Mouse (Mus musculus) hindbrain, embryonic 16.5 days (tissue): ENCODE measurements at regions not wholly inside any gene's neighbourhood (a gene's known extent, or its start where the extent isn't known, plus 50 kb on each side); places are given as distances from the start of the nearest gene placed in this dataset.

Experiments used
- ATAC-seq: fragments of 200-750 bp; cut with Nextera tagmentation; 2 replicates; pipeline ENCODE4 v1.8.0; 2017; ENCODE audit warnings: moderate TSS enrichment, moderate library complexity
- H3K27ac ChIP-seq: fragments of 300-500 bp; sonication (generic); 2 replicates; pipeline ENCODE4 v1.5.1; 2014; ENCODE audit warnings: low read depth, mild to moderate bottlenecking, control low read depth, low read length, moderate library complexity
- H3K27me3 ChIP-seq: fragments of 300-500 bp; sonication (generic); replicated peaks from 2 replicates; pipeline ENCODE4 v1.6.1; 2014; ENCODE audit warnings: low read length; ENCODE audit not compliant: control insufficient read depth, insufficient read depth
- H3K36me3 ChIP-seq: fragments of 300-500 bp; sonication (generic); 2 replicates; pipeline ENCODE4 v1.6.1; 2014; ENCODE audit warnings: mild to moderate bottlenecking, low read length, moderate library complexity, mixed read lengths; ENCODE audit not compliant: control insufficient read depth, insufficient read depth
- H3K4me1 ChIP-seq: fragments of 300-500 bp; sonication (generic); 2 replicates; pipeline ENCODE4 v1.6.1; 2014; ENCODE audit warnings: low read depth, low read length; ENCODE audit not compliant: control insufficient read depth, insufficient read depth
- H3K4me2 ChIP-seq: fragments of 300-500 bp; sonication (generic); 2 replicates; pipeline ENCODE4 v1.6.1; 2014; ENCODE audit warnings: mild to moderate bottlenecking, low read length, control low read depth, moderate library complexity
- H3K4me3 ChIP-seq: fragments of 300-500 bp; sonication (generic); 2 replicates; pipeline ENCODE4 v1.5.1; 2014; ENCODE audit warnings: mild to moderate bottlenecking, low read length, control low read depth, moderate library complexity
- H3K9ac ChIP-seq: fragments of 300-500 bp; sonication (generic); 2 replicates; pipeline ENCODE4 v1.6.1; 2014; ENCODE audit warnings: low read depth, mild to moderate bottlenecking, control low read depth, low read length, moderate library complexity
- H3K9me3 ChIP-seq: fragments of 300-500 bp; sonication (generic); 2 replicates; pipeline ENCODE4 v1.6.1; 2014; ENCODE audit warnings: mild to moderate bottlenecking, low read length, moderate library complexity; ENCODE audit not compliant: control insufficient read depth
- WGBS: fragments of 180-500 bp; shearing (Covaris S2); extraction: QIAGEN DNeasy Blood & Tissue Kit; methylation state at CpG from one replicate; pipeline ENCODE4 v1.1.7; 2014; 5-methylcytosine and 5-hydroxymethylcytosine counted together

DNA sequence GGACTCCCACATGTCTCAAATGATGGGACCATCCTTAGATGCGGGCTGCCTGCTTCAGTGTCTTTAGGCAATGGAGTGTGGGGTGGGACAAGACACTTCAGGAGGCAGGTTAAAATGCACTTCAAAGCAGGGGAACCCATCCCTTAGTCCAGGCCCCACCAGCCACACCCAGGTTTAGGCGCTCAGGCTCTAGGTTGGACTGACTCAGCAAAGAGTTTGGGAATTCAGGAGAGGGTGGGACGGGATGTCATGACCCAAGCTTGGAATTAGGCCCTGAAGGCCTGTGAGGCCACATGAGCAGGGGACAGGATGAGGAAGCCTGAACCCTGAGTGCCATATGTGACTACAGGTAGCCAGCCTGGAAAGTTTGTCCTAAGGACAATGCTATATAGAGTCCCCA lies 85.6 kb upstream of the Nkx1-1 start:
- Histone ChIP-seq H3K4me3 (no peak overlapping the region), H3K27me3 (no peaks in the 10 kb centered on the region; the same call in 1 of the 2 replicates), H3K27ac (no peak overlapping the region), H3K9me3 (no peaks in the 10 kb centered on the region), H3K4me1 (peaks cover 5% of the 10 kb centered on the region; the same call in 1 of the 2 replicates), H3K9ac (no peak overlapping the region), H3K36me3 (no peaks in the 10 kb centered on the region), H3K4me2 (no peak overlapping the region)
- no peak for ATAC-seq
- 78% methylated on average over 3 of the region's 3 CpGs for WGBS

DNA sequence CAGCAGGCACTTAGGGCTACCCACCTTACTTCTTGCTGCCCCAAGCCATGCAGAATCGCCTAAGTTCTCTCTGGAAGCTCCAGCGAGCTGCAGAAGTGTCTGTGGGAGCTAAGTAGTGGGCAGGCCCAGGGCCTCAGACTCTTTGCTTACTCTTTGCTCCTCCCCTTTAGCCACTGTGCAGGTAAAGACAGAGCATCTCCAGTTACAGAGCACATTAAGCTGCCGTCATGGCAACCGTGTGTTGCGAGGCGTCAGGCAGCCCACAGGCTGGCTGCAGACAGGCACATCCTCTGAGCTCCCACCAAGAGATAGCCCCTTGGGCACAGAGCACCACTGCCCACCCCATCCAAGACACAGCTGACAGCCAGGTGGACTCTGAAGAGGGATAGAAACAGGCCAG lies 85.1 kb upstream of the Nkx1-1 start:
- no peak overlapping the region for H3K9ac ChIP-seq
- H3K36me3 ChIP-seq: no peaks in the 10 kb centered on the region
- ATAC-seq: peak; percentile 67
- no peak overlapping the region for H3K27ac ChIP-seq
- peaks cover 3% of the 10 kb centered on the region for H3K27me3 ChIP-seq
- no peak overlapping the region for H3K4me2 ChIP-seq
- H3K9me3 ChIP-seq: no peaks in the 10 kb centered on the region
- 28% methylated on average over 6 of the region's 6 CpGs for WGBS
- H3K4me1 ChIP-seq: peaks cover 5% of the 10 kb centered on the region; the same call in 1 of the 2 replicates
- H3K4me3 ChIP-seq: no peak overlapping the region

DNA sequence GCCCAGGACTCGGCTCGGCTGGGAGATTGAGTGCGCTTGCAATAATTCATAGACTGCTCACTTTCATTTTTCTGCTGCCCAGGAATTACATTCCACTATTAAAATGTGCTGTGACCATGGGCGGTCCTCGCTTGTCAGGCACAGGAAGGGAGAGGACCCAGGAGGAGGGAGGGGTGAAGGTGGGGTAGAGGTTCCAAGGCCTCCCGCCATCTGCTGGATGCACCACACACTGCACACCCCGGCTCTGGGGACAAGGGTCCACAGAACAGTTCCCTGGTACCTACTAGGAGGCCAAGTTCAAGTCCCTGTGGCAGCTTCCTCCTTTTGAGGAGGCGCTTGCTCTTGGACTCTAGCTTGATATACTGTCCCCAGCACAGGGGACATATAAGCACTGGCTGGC lies 83.8 kb upstream of the Nkx1-1 start:
- H3K9ac ChIP-seq: no peak overlapping the region
- H3K4me1 ChIP-seq: peaks cover 6% of the 10 kb centered on the region
- H3K27ac ChIP-seq: no peak overlapping the region
- H3K27me3 ChIP-seq: peaks cover 8% of the 10 kb centered on the region
- no peak for ATAC-seq
- H3K9me3 ChIP-seq: no peaks in the 10 kb centered on the region
- no peak overlapping the region for H3K4me3 ChIP-seq
- no peak overlapping the region for H3K4me2 ChIP-seq
- no peaks in the 10 kb centered on the region for H3K36me3 ChIP-seq
- 65% methylated on average over 8 of the region's 8 CpGs for WGBS

DNA sequence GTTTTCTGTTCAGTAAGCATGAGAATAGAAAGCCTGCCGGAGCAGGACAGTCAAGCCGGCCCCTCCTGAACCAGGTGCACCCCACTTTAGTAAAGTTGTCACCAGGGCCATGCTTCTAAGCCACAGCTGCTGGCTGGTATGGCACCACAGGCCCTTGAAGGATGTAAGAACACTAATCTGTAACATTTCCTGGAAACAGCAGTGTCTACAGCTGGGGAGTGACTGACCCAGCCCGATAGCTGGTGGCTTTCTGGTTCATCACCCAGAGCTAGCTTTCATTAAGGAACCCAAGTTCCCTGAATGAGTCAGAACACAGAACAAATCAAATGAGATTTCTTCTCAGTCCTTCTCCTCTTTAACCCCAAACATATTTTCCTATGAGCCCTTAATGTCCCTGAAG lies 82.4 kb upstream of the Nkx1-1 start:
- no peaks in the 10 kb centered on the region for H3K36me3 ChIP-seq
- WGBS: 80% methylated on average over 3 of the region's 3 CpGs
- peaks cover 8% of the 10 kb centered on the region for H3K27me3 ChIP-seq
- H3K27ac ChIP-seq: no peak overlapping the region
- no peak overlapping the region for H3K4me3 ChIP-seq
- no peak overlapping the region for H3K4me2 ChIP-seq
- ATAC-seq: no peak
- no peaks in the 10 kb centered on the region for H3K9me3 ChIP-seq
- H3K4me1 ChIP-seq: peaks cover 18% of the 10 kb centered on the region
- no peak overlapping the region for H3K9ac ChIP-seq

DNA sequence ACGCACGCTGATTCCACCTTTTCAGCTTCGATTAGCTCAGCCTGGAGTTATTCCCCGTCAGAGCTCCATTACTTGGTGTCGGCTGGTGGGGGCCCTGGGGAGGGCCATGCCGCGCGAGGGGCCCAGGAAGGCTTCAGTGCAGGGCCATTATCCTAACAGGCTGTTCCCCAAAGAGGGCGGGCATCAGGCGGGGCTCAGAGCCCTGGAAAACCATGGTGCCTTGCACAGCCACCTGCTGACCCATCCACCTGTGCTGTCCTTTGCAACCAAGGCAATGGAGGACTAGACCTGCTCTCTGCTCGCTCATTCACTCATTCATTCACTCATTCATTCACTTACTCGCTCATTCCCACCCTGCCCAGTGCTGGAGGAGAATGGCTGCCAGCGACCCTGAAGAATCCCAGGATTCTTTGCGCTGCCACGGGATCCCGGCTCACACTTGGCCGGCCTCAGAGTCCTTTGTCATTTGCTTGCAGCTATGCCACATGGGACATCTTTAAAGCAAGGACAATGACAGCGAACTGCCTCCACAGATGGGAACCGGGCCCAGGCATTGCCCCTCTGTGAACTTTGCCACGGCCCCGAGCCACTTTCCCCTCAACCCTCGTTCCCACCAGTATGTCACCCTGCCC lies 78.6 kb upstream of the Nkx1-1 start:
- no peak overlapping the region for H3K27ac ChIP-seq
- H3K27me3 ChIP-seq: peaks cover 9% of the 10 kb centered on the region; the same call in 1 of the 2 replicates
- peak overlapping the region; percentile 33 for H3K4me2 ChIP-seq
- peaks cover 13% of the 10 kb centered on the region for H3K4me1 ChIP-seq
- no peak overlapping the region; the same call in 1 of the 2 replicates for H3K9ac ChIP-seq
- no peaks in the 10 kb centered on the region for H3K9me3 ChIP-seq
- WGBS: 21% methylated on average over 22 of the region's 22 CpGs
- peak overlapping the region; percentile 4; the same call in 1 of the 2 replicates for H3K4me3 ChIP-seq
- no peaks in the 10 kb centered on the region for H3K36me3 ChIP-seq
- peak; percentile 52 for ATAC-seq

GRCm38 (mm10) chr5:33511529-33512252 lies 77.9 kb upstream of the Nkx1-1 start:
- Histone ChIP-seq H3K4me3 (peak overlapping the region; percentile 4; the same call in 1 of the 2 replicates), H3K4me1 (peaks cover 13% of the 10 kb centered on the region), H3K9ac (no peak overlapping the region; the same call in 1 of the 2 replicates), H3K9me3 (no peaks in the 10 kb centered on the region), H3K36me3 (no peaks in the 10 kb centered on the region), H3K27ac (no peak overlapping the region), H3K27me3 (peaks cover 9% of the 10 kb centered on the region; the same call in 1 of the 2 replicates), H3K4me2 (peak overlapping the region; percentile 33)
- peak; percentile 48; the same call in 1 of the 2 replicates for ATAC-seq
- WGBS: 29% methylated on average over 25 of the region's 25 CpGs

DNA sequence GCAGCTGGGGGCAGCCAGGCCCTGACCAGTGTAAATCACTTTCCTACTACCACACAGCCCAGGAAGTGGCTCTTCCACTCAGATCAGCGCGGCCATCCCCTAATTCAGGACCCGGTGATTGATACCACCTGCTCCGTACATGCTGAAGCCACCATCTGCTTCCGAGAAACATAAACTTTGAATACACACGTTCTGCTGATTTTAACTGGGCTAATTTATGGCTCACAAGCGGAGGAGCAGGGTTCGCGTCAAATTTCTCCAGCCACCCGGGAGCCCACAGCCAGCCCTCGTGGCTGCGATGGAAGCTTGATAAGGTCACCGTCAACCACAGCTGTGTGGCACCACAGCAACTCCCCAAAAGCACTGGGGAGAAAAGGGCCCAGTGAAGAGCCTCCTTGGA lies 72.0 kb upstream of the Nkx1-1 start:
- H3K27ac ChIP-seq: no peak overlapping the region
- no peak overlapping the region for H3K4me2 ChIP-seq
- no peaks in the 10 kb centered on the region for H3K9me3 ChIP-seq
- no peak for ATAC-seq
- H3K4me1 ChIP-seq: peaks cover 12% of the 10 kb centered on the region
- H3K4me3 ChIP-seq: no peak overlapping the region
- H3K27me3 ChIP-seq: peaks cover 6% of the 10 kb centered on the region; the same call in 1 of the 2 replicates
- no peak overlapping the region for H3K9ac ChIP-seq
- 54% methylated on average over 13 of the region's 13 CpGs for WGBS
- no peaks in the 10 kb centered on the region for H3K36me3 ChIP-seq

- ATAC-seq: 0 out of 2 replicates have a peak, but pooled peaks have one; percentile 55
- Histone ChIP-seq H3K4me3 (no peak overlapping the region), H3K9me3 (no peaks in the 10 kb centered on the region), H3K27ac (no peak overlapping the region), H3K4me2 (no peak overlapping the region; the same call in 1 of the 2 replicates), H3K36me3 (no peaks in the 10 kb centered on the region), H3K9ac (no peak overlapping the region), H3K4me1 (peaks cover 12% of the 10 kb centered on the region), H3K27me3 (peaks cover 10% of the 10 kb centered on the region)
- 30% methylated on average over 23 of the region's 23 CpGs for WGBS
These were observed 68.1 kb upstream of the Nkx1-1 start for GRCm38 (mm10) chr5:33501735-33502495.

- H3K9ac ChIP-seq: no peak overlapping the region; the same call in 1 of the 2 replicates
- peaks cover 12% of the 10 kb centered on the region for H3K4me1 ChIP-seq
- no peak for ATAC-seq
- H3K27me3 ChIP-seq: peaks cover 10% of the 10 kb centered on the region
- H3K27ac ChIP-seq: no peak overlapping the region
- H3K36me3 ChIP-seq: no peaks in the 10 kb centered on the region
- H3K4me3 ChIP-seq: no peak overlapping the region
- 39% methylated on average over 7 of the region's 7 CpGs for WGBS
- no peaks in the 10 kb centered on the region for H3K9me3 ChIP-seq
- no peak overlapping the region for H3K4me2 ChIP-seq
These were observed 67.4 kb upstream of the Nkx1-1 start for GRCm38 (mm10) chr5:33501211-33501610.
